Mouse (Mus musculus) kidney, postnatal 36 days (tissue): ENCODE measurements around the gene St6gal1.

ENCODE experiments used
- DNase-seq, 2 experiments: peaks; one replicate each; pipeline ENCODE4 v3.0.0; 2021 to 2022; ENCODE audit warnings: mixed read lengths in 2 of 2

St6gal1 gene

GRCm38 (mm10) chr16:23305830-23306623 lies 81.5 kb downstream of the St6gal1 start:
- peak in 1 of 2 experiments; percentile 20 for DNase-seq

- no peak for DNase-seq
Observed at GRCm38 (mm10) chr16:23307142-23307968, 82.8 kb downstream of the St6gal1 start.

- DNase-seq, result no peak
Observed at GRCm38 (mm10) chr16:23308012-23308554, 83.5 kb downstream of the St6gal1 start.

GRCm38 (mm10) chr16:23309080-23309479 lies 84.5 kb downstream of the St6gal1 start:
- DNase-seq, result no peak

GRCm38 (mm10) chr16:23312604-23313003 lies 88.1 kb downstream of the St6gal1 start:
- no peak for DNase-seq

GRCm38 (mm10) chr16:23314790-23315189 lies 90.2 kb downstream of the St6gal1 start:
- DNase-seq, result peak in 1 of 2 experiments; percentile 26

GRCm38 (mm10) chr16:23317411-23318047 lies 93.0 kb downstream of the St6gal1 start:
- no peak for DNase-seq

GRCm38 (mm10) chr16:23320025-23320424 lies 95.5 kb downstream of the St6gal1 start:
- DNase-seq, result no peak

GRCm38 (mm10) chr16:23320579-23320978 lies 96.0 kb downstream of the St6gal1 start:
- no peak for DNase-seq

- DNase-seq, result no peak
Observed at GRCm38 (mm10) chr16:23322453-23322852, 97.9 kb downstream of the St6gal1 start.

- no peak for DNase-seq
Observed at GRCm38 (mm10) chr16:23323915-23324314, 99.4 kb downstream of the St6gal1 start.

GRCm38 (mm10) chr16:23324867-23325650 lies 100.5 kb downstream of the St6gal1 start:
- no peak for DNase-seq

GRCm38 (mm10) chr16:23326664-23327063 lies 102.1 kb downstream of the St6gal1 start:
- no peak for DNase-seq

GRCm38 (mm10) chr16:23327266-23327665 lies 102.7 kb downstream of the St6gal1 start:
- no peak for DNase-seq

- no peak for DNase-seq
Observed at GRCm38 (mm10) chr16:23328201-23328600, 103.7 kb downstream of the St6gal1 start.

- DNase-seq, result no peak
Observed at GRCm38 (mm10) chr16:23332136-23332535, 107.6 kb downstream of the St6gal1 start.

GRCm38 (mm10) chr16:23332686-23333085 lies 108.1 kb downstream of the St6gal1 start:
- DNase-seq, result peak in 1 of 2 experiments; percentile 16

- peak; percentile 14 to 17 for DNase-seq
Observed at GRCm38 (mm10) chr16:23333875-23334551, 109.5 kb downstream of the St6gal1 start.

GRCm38 (mm10) chr16:23337317-23337716 lies 112.8 kb downstream of the St6gal1 start:
- no peak for DNase-seq

- DNase-seq, result no peak
Observed at GRCm38 (mm10) chr16:23341254-23341653, 116.7 kb downstream of the St6gal1 start.

- DNase-seq, result no peak
Observed at GRCm38 (mm10) chr16:23350802-23351201, 126.3 kb downstream of the St6gal1 start.

- no peak for DNase-seq
Observed at GRCm38 (mm10) chr16:23361031-23361430, 136.5 kb downstream of the St6gal1 start.
